Mouse (Mus musculus) embryonic fibroblast, embryonic 13.5 days (primary cell): ENCODE data around the gene Myo1e.

Experiments
- CTCF ChIP-seq: IDR thresholded peaks from 2 replicates; pipeline ENCODE4 v1.5.1; 2011; ENCODE audit warnings: mild to moderate bottlenecking, control low read depth, low read length, moderate library complexity, borderline replicate concordance; ENCODE audit not compliant: insufficient read depth
- POLR2A ChIP-seq: IDR thresholded peaks from 2 replicates; pipeline ENCODE4 v1.6.1; 2011; ENCODE audit warnings: low read depth, mild to moderate bottlenecking, control low read depth, low read length, moderate library complexity

DNA sequence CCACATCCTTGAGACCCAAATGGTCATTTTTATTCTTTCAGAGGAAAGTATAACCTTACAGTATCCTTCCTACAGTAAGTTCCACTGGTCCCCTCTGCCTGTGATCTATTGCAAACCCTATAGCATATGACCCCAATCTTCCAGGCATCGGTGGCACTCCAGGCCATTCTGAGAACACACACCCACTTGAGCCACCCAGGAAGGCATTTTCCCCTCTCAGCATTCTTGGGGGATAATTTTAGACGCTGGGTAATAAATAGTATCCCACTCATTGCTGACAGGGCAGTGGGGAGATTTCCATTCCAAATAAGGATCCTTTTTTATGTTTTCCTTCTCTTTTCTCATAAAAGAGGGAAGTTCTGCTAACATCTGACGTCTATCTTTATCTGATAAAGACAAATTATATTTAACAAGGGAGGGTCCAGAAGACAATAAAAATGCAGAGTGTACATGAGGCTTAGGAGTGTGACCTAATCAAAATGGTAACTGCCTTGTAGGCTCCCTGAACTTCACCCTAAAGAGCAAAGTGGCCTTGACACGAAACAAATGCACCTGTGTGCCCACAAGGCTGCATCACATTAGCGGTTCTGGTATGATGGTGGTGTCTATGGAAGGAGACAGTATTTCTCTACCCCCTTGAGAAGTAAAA is 121.2 kb downstream of the Myo1e start:
- TF ChIP-seq CTCF (no peak), POLR2A (no peak)
